Mouse (Mus musculus): ENCODE measurements around the gene Tmem202. TPM values are rescaled to one million over a fixed set of nuclear protein-coding genes. Genes with fewer than 3 reads are reported as not detected.

The Tmem202 gene
- not detected for polyA plus RNA-seq (2015; fragmentation: Illumina TruSeq; extraction: RNeasy Lipid Tissue Mini Kit (QIAGEN cat#74804); ENCODE audit: insufficient read depth, low read depth, low replicate concordance)

GRCm38 (mm10) chr9:59539441-59540137, at the start of gene Tmem202, which contains the start of gene Hexa:
TSS of gene Tmem202 (minus strand) at chr9:59539847.
TSS of gene Hexa (plus strand) at chr9:59539540.

GRCm38 (mm10) chr9:59577844-59578504, 38.3 kb upstream of the Tmem202 start, which contains the start of gene Celf6:
TSS of gene Celf6 (plus strand) at chr9:59577917.

GRCm38 (mm10) chr9:59486549-59487065, 53.0 kb downstream of the Tmem202 start, which contains the start of gene Arih1:
TSS of gene Arih1 (minus strand) at chr9:59486618.

Other genes with a start within 250 kb of the Tmem202 start
- gene Adpgk, start 248.3 kb downstream of the Tmem202 start, polyA plus RNA-seq (2015; fragmentation: Illumina TruSeq; extraction: RNeasy Lipid Tissue Mini Kit (QIAGEN cat#74804); ENCODE audit: insufficient read depth, low read depth, low replicate concordance), result 11.7 TPM
- 3.8 TPM for gene Bbs4, start 186.3 kb downstream of the Tmem202 start, polyA plus RNA-seq (2015; fragmentation: Illumina TruSeq; extraction: RNeasy Lipid Tissue Mini Kit (QIAGEN cat#74804); ENCODE audit: insufficient read depth, low read depth, low replicate concordance)
- 8.3 TPM for gene Arih1, start 53.2 kb downstream of the Tmem202 start, polyA plus RNA-seq (2015; fragmentation: Illumina TruSeq; extraction: RNeasy Lipid Tissue Mini Kit (QIAGEN cat#74804); ENCODE audit: insufficient read depth, low read depth, low replicate concordance)
- 22.5 TPM for gene Hexa, start 307 bp downstream of the Tmem202 start, polyA plus RNA-seq (2015; fragmentation: Illumina TruSeq; extraction: RNeasy Lipid Tissue Mini Kit (QIAGEN cat#74804); ENCODE audit: insufficient read depth, low read depth, low replicate concordance)
- not detected for gene Celf6, start 38.1 kb upstream of the Tmem202 start, polyA plus RNA-seq (2015; fragmentation: Illumina TruSeq; extraction: RNeasy Lipid Tissue Mini Kit (QIAGEN cat#74804); ENCODE audit: insufficient read depth, low read depth, low replicate concordance)
- 11.8 TPM for gene Parp6, start 77.4 kb upstream of the Tmem202 start, polyA plus RNA-seq (2015; fragmentation: Illumina TruSeq; extraction: RNeasy Lipid Tissue Mini Kit (QIAGEN cat#74804); ENCODE audit: insufficient read depth, low read depth, low replicate concordance)
- gene Pkm, start 116.5 kb upstream of the Tmem202 start, polyA plus RNA-seq (2015; fragmentation: Illumina TruSeq; extraction: RNeasy Lipid Tissue Mini Kit (QIAGEN cat#74804); ENCODE audit: insufficient read depth, low read depth, low replicate concordance), result 55.5 TPM
- 0.26 TPM for gene Gramd2, start 140.3 kb upstream of the Tmem202 start, polyA plus RNA-seq (2015; fragmentation: Illumina TruSeq; extraction: RNeasy Lipid Tissue Mini Kit (QIAGEN cat#74804); ENCODE audit: insufficient read depth, low read depth, low replicate concordance)
- 0.92 TPM for gene Senp8, start 210.9 kb upstream of the Tmem202 start, polyA plus RNA-seq (2015; fragmentation: Illumina TruSeq; extraction: RNeasy Lipid Tissue Mini Kit (QIAGEN cat#74804); ENCODE audit: insufficient read depth, low read depth, low replicate concordance)
- 3.0 TPM for gene Myo9a, start 211.0 kb upstream of the Tmem202 start, polyA plus RNA-seq (2015; fragmentation: Illumina TruSeq; extraction: RNeasy Lipid Tissue Mini Kit (QIAGEN cat#74804); ENCODE audit: insufficient read depth, low read depth, low replicate concordance)